Mouse (Mus musculus): ENCODE data around the gene Crlf3.

- TF ChIP-seq POLR2A (IDR thresholded peaks at IDR 0.05; ENCODE audit: borderline replicate concordance, low read depth, low read length): no peak
- no peak for TF ChIP-seq CTCF (IDR thresholded peaks at IDR 0.05; ENCODE audit: low read depth, low read length)
Observed at GRCm38 (mm10) chr11:80052456-80052855, 28.3 kb downstream of the Crlf3 start.

Measured in bone marrow macrophage, adult 2 months (primary cell).